Mouse (Mus musculus) C2C12 (cell line): ENCODE measurements around the gene Kiss1r.

Experiments used
- CTCF ChIP-seq: IDR thresholded peaks from one replicate; pipeline ENCODE4 v1.5.1; 2011; ENCODE audit not compliant: control insufficient read depth, insufficient read depth, insufficient read length
- FOSL1 ChIP-seq: IDR thresholded peaks from one replicate; pipeline ENCODE4 v1.8.0; 2011; ENCODE audit warnings: mild to moderate bottlenecking, low read length; ENCODE audit not compliant: poor library complexity, insufficient read depth, severe bottlenecking
- MAX ChIP-seq: IDR thresholded peaks from one replicate; pipeline ENCODE4 v1.6.1; 2011; ENCODE audit warnings: mild to moderate bottlenecking, control low read depth
- MYOG ChIP-seq: IDR thresholded peaks from one replicate; pipeline ENCODE4 v1.6.1; 2011; ENCODE audit not compliant: control insufficient read depth, insufficient read length; ENCODE audit errors: extremely low read depth

GRCm38 (mm10) chr10:79874290-79874862 is 42.4 kb upstream of the Kiss1r start, which contains the start of the genes Prtn3 and Plppr3:
- TF ChIP-seq CTCF (no peak), MAX (no peak), MYOG (no peak), FOSL1 (no peak)
